Mouse (Mus musculus) forebrain, embryonic 14.5 days (tissue): ENCODE results near the gene Ostf1. TPM values are rescaled to one million over a fixed set of nuclear protein-coding genes. Genes with fewer than 3 reads are reported as not detected.

Experiments
- ATAC-seq: fragments of 200-750 bp; cut with Nextera tagmentation; 2 replicates; pipeline ENCODE4 v1.8.0; 2017; ENCODE audit warnings: mild to moderate bottlenecking, moderate library complexity
- DNase-seq: peaks from one replicate; pipeline ENCODE4 v3.0.0-alpha.2; 2015; ENCODE audit warnings: low spot score
- H3K27ac ChIP-seq: fragments of 300-500 bp; sonication (generic); 2 replicates; pipeline ENCODE4 v1.5.1; 2014; ENCODE audit warnings: low read depth, mild to moderate bottlenecking, control low read depth, low read length, moderate library complexity
- H3K27me3 ChIP-seq: fragments of 300-500 bp; sonication (generic); replicated peaks from 2 replicates; pipeline ENCODE4 v1.6.1; 2014; ENCODE audit warnings: low read length, control low read depth, mixed read lengths; ENCODE audit not compliant: control insufficient read depth, insufficient read depth
- H3K36me3 ChIP-seq: fragments of 300-500 bp; sonication (generic); 2 replicates; pipeline ENCODE4 v1.6.1; 2014; ENCODE audit warnings: low read length, control low read depth; ENCODE audit not compliant: control insufficient read depth, insufficient read depth
- H3K4me1 ChIP-seq: fragments of 300-500 bp; sonication (generic); 2 replicates; pipeline ENCODE4 v1.6.1; 2014; ENCODE audit warnings: antibody characterized with exemption, low read length, control low read depth; ENCODE audit not compliant: control insufficient read depth, insufficient read depth
- H3K4me2 ChIP-seq: fragments of 300-500 bp; sonication (generic); 2 replicates; pipeline ENCODE4 v1.6.1; 2014; ENCODE audit warnings: mild to moderate bottlenecking, control low read depth, low read length
- H3K4me3 ChIP-seq: fragments of 300-500 bp; sonication (generic); 2 replicates; pipeline ENCODE4 v1.5.1; 2014; ENCODE audit warnings: low read depth, low read length, control low read depth
- H3K9ac ChIP-seq: fragments of 300-500 bp; sonication (generic); 2 replicates; pipeline ENCODE4 v1.6.1; 2014; ENCODE audit warnings: mild to moderate bottlenecking, low read length, control low read depth, moderate library complexity
- H3K9me3 ChIP-seq: fragments of 300-500 bp; sonication (generic); replicated peaks from 2 replicates; pipeline ENCODE4 v1.6.1; 2016; ENCODE audit warnings: low read length, control low read depth, mixed read lengths; ENCODE audit not compliant: control insufficient read depth
- WGBS: fragments of 180-500 bp; shearing (Covaris S2); extraction: QIAGEN DNeasy Blood & Tissue Kit; methylation state at CpG from one replicate; pipeline ENCODE4 v1.1.7; 2014; 5-methylcytosine and 5-hydroxymethylcytosine counted together
- polyA plus RNA-seq: library from polyadenylated mRNA; unstranded; fragments of >200 nt; fragmentation: Nextera tagmentation; extraction: Ambion mirVana; gene quantifications from 2 replicates; pipeline ENCODE4 v1.2.1, GENCODE M21; 2014

Ostf1 gene
- polyA plus RNA-seq, 1 experiment from 2014 or later = 40.6 TPM

GRCm38 (mm10) chr19:18660466-18660865, 28.8 kb upstream of the Ostf1 start:
- Histone ChIP-seq H3K4me3 (no peak overlapping the region), H3K27me3 (no peaks in the 10 kb centered on the region), H3K27ac (no peak overlapping the region), H3K4me1 (no peaks in the 10 kb centered on the region), H3K4me2 (no peak overlapping the region), H3K9ac (no peak overlapping the region), H3K9me3 (no peaks in the 10 kb centered on the region), H3K36me3 (no peaks in the 10 kb centered on the region)
- DNase-seq (no peak), ATAC-seq (no peak)
- 79% methylated on average over 3 of the region's 3 CpGs for WGBS

DNA sequence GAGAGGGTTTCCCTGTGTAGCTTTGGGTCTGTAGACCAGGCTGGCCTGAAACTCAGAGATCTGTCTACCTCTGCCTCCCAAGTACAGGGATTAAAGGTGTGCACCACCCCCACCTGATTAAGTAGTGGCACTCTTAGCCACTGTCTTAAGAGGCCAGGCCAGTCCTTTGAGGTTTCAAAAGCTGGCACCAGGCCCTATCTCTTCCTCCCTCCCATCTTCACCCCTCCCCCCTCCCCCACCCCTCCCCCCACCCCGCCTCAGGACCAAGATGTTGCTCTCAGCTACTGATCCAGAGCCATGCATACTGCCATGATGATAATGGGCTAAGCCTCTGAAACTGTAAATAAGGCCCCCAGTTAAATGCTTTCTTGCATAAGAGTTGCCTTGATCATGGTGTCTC, 27.7 kb upstream of the Ostf1 start:
- Histone ChIP-seq H3K4me2 (no peak overlapping the region), H3K27me3 (no peaks in the 10 kb centered on the region), H3K4me3 (no peak overlapping the region), H3K9me3 (no peaks in the 10 kb centered on the region), H3K9ac (no peak overlapping the region), H3K36me3 (no peaks in the 10 kb centered on the region), H3K27ac (no peak overlapping the region), H3K4me1 (no peaks in the 10 kb centered on the region)
- DNase-seq (no peak), ATAC-seq (no peak)
- no CpG with 5 or more reads among the region's 1 CpGs for whole genome bisulfite sequencing

- ATAC-seq = no peak
- DNase-seq = no peak
- H3K36me3 ChIP-seq = no peaks in the 10 kb centered on the region
- no peaks in the 10 kb centered on the region for H3K27me3 ChIP-seq
- H3K9ac ChIP-seq = no peak overlapping the region
- no peak overlapping the region for H3K4me2 ChIP-seq
- no peak overlapping the region for H3K27ac ChIP-seq
- no peaks in the 10 kb centered on the region for H3K9me3 ChIP-seq
- H3K4me1 ChIP-seq = no peaks in the 10 kb centered on the region
- no peak overlapping the region for H3K4me3 ChIP-seq
- 77% methylated on average over 4 of the region's 4 CpGs for WGBS
These were observed 26.9 kb upstream of the Ostf1 start for GRCm38 (mm10) chr19:18658473-18658872.

- Histone ChIP-seq H3K4me1 (no peaks in the 10 kb centered on the region), H3K27ac (no peak overlapping the region), H3K36me3 (no peaks in the 10 kb centered on the region), H3K9ac (no peak overlapping the region), H3K27me3 (no peaks in the 10 kb centered on the region), H3K4me2 (no peak overlapping the region), H3K9me3 (no peaks in the 10 kb centered on the region), H3K4me3 (no peak overlapping the region)
- ATAC-seq (no peak), DNase-seq (no peak)
- WGBS = 85% methylated on average over 7 of the region's 7 CpGs
These were observed 24.4 kb upstream of the Ostf1 start for GRCm38 (mm10) chr19:18655999-18656398.

DNA sequence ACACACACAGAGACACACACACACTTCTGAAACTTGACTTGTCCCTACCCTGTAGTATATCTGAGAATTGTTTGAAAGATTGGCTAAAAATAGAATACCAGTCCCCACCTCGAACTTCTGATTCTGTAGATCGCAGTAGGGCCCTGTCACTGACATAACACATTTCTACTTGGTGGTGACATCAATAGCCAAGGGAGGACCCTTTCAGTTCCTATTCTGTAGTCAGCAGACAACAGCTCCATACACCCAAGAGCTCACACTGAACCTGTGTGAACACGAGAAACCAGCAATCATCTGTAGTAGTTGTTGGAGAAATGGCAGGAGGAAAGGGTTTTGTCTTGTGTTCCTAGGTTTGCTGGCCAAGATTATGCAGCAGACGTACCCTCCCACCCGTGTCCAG, 23.4 kb upstream of the Ostf1 start:
- Histone ChIP-seq H3K9me3 (no peaks in the 10 kb centered on the region), H3K4me3 (no peak overlapping the region), H3K9ac (no peak overlapping the region), H3K27ac (no peak overlapping the region), H3K4me2 (no peak overlapping the region), H3K27me3 (no peaks in the 10 kb centered on the region), H3K36me3 (no peaks in the 10 kb centered on the region), H3K4me1 (no peaks in the 10 kb centered on the region)
- DNase-seq (no peak), ATAC-seq (no peak)
- 87% methylated on average over 5 of the region's 5 CpGs for WGBS

DNA sequence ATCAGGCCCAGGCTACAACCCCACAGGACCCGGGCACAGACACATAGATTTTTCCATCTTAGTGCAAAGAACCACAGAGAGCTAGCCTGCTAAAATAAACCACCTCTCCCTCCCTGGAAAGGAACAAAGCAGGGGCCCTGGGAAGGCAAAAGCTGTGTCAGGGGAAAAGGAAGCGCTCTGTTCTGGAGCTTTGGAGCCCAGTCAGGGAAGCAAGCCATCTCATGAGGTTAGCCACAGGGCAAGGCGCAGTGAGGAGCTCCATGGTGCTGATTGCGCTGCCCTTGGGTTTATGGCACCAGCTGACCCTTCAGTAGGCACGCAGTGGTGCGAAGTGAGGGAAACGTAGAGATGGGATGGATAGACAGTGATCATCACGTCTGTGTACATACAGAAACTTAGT, 22.7 kb upstream of the Ostf1 start:
- DNase-seq = no peak
- H3K27me3 ChIP-seq = no peaks in the 10 kb centered on the region
- no peak overlapping the region for H3K27ac ChIP-seq
- H3K36me3 ChIP-seq = no peaks in the 10 kb centered on the region
- 88% methylated on average over 8 of the region's 8 CpGs for WGBS
- H3K9ac ChIP-seq = no peak overlapping the region
- H3K4me1 ChIP-seq = no peaks in the 10 kb centered on the region
- no peaks in the 10 kb centered on the region for H3K9me3 ChIP-seq
- no peak overlapping the region for H3K4me2 ChIP-seq
- H3K4me3 ChIP-seq = no peak overlapping the region
- ATAC-seq = no peak

GRCm38 (mm10) chr19:18653058-18653457, 21.4 kb upstream of the Ostf1 start:
- Histone ChIP-seq H3K9ac (no peak overlapping the region), H3K27me3 (no peaks in the 10 kb centered on the region), H3K9me3 (no peaks in the 10 kb centered on the region), H3K4me2 (no peak overlapping the region), H3K36me3 (no peaks in the 10 kb centered on the region), H3K4me1 (no peaks in the 10 kb centered on the region), H3K4me3 (no peak overlapping the region), H3K27ac (no peak overlapping the region)
- ATAC-seq = no peak
- no peak for DNase-seq
- WGBS = 86% methylated on average over 6 of the region's 6 CpGs

DNA sequence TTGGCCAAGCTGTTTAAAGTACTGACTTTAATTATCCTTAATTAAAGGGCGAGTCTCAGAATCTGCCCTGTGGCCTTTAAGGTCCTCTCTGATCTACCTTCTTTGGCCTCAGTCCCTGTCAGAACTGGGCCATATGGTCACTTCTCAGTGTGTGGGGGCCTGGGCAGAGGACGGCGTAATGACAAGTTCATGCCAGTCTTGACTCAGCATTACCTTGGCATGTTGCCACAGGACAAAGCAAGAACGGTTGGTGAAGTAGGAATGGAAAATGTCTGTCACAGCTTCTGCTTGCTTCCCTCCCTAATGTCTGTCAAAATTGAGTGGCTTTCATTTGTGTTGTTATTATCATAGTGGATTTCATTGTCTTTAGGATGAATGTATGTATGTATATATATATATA, 21.0 kb upstream of the Ostf1 start:
- Histone ChIP-seq H3K9me3 (no peaks in the 10 kb centered on the region), H3K4me2 (no peak overlapping the region), H3K27ac (no peak overlapping the region), H3K36me3 (no peaks in the 10 kb centered on the region), H3K9ac (no peak overlapping the region), H3K4me1 (no peaks in the 10 kb centered on the region), H3K27me3 (no peaks in the 10 kb centered on the region), H3K4me3 (no peak overlapping the region)
- DNase-seq (no peak), ATAC-seq (no peak)
- WGBS = 66% methylated on average over 4 of the region's 4 CpGs

- Histone ChIP-seq H3K4me2 (no peak overlapping the region), H3K9me3 (no peaks in the 10 kb centered on the region), H3K36me3 (no peaks in the 10 kb centered on the region), H3K4me1 (no peaks in the 10 kb centered on the region), H3K4me3 (no peak overlapping the region), H3K9ac (no peak overlapping the region), H3K27me3 (no peaks in the 10 kb centered on the region), H3K27ac (no peak overlapping the region)
- ATAC-seq = no peak
- 78% methylated on average over 6 of the region's 6 CpGs for WGBS
- no peak for DNase-seq
These were observed 18.9 kb upstream of the Ostf1 start for GRCm38 (mm10) chr19:18650473-18650872.

- Histone ChIP-seq H3K4me3 (no peak overlapping the region), H3K27ac (no peak overlapping the region), H3K36me3 (no peaks in the 10 kb centered on the region), H3K4me2 (no peak overlapping the region), H3K4me1 (no peaks in the 10 kb centered on the region), H3K9me3 (no peaks in the 10 kb centered on the region), H3K27me3 (no peaks in the 10 kb centered on the region), H3K9ac (no peak overlapping the region)
- 84% methylated on average over 4 of the region's 4 CpGs for WGBS
- ATAC-seq = no peak
- DNase-seq = no peak
These were observed 18.3 kb upstream of the Ostf1 start for GRCm38 (mm10) chr19:18649955-18650354.
